Mouse (Mus musculus) heart, adult 9 months (tissue): Measurements from ENCODE around the gene Atf7ip.

Source experiments
- DNase-seq, 2 experiments: peaks; one replicate each; pipeline ENCODE4 v3.0.0; 2022; ENCODE audit warnings: low spot score in 2 of 2

Atf7ip gene

GRCm38 (mm10) chr6:136553767-136554569, 48.0 kb downstream of the Atf7ip start:
- peak; percentile 59 to 83 for DNase-seq

- DNase-seq = peak; percentile 54 to 58
These were observed 49.0 kb downstream of the Atf7ip start for GRCm38 (mm10) chr6:136554774-136555522.

- peak; percentile 31 to 73 for DNase-seq
These were observed 49.6 kb downstream of the Atf7ip start for GRCm38 (mm10) chr6:136555523-136555915.

GRCm38 (mm10) chr6:136558288-136559005, 52.5 kb downstream of the Atf7ip start:
- DNase-seq = no peak

DNA sequence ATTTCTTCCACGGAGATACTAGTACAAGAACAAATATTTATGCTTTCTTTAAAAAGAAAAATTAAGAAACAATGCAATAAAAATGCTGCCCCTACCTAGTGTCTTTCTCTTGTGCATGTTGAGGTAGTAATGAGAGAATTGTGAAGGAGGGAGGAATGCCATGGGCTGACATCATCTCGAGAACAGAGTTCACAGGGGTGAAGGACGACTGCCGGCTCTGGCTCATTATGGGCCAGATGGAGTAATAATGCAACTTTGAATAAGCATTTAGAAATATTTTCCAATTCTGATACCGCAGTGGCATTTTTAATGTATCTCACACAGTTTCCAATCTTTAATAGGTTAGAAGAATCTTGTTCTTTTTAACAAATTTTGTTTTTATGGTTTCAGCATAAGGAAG, 60.0 kb downstream of the Atf7ip start:
- DNase-seq = no peak

GRCm38 (mm10) chr6:136590739-136591138, 84.8 kb downstream of the Atf7ip start:
- no peak for DNase-seq

DNA sequence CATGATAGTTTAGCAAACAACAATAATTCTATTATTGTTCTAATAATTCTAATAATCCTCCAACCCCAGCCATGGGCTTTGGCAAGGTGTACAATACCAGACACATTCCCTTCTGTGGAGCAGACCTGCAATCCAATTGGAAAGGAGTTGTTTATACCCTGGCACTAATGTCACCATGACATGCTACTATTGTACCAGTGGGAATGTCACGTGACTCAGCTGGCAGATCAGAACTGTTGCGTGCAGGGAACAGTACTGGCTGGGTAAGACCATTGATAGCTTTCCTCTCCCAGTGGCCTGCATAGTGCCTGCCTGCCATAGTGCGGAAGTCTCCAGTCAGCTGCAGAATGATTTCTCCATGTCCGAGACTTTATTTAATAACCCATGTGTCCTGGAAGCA, 88.6 kb downstream of the Atf7ip start:
- DNase-seq = no peak

DNA sequence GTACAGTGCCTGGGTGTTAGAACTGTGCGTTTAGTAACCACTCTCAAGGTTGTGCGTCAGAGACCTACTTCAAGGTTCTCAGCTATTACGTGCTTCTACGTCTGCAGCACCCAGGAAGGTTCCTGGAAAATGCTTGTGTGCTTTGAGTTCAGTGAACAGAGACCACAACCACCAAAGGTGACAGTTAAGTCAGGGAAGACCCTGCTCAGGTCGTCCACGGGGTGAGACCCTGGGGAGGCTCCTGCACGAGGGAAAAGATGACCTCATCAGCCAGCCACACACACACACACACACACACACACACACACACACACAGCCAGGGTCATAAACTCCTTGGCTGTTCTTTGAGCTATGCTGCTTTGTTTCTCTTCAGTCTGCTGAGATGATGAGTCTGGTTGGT, 96.6 kb downstream of the Atf7ip start:
- DNase-seq = no peak

- DNase-seq = no peak
These were observed 105.6 kb downstream of the Atf7ip start for GRCm38 (mm10) chr6:136611351-136612215.

DNA sequence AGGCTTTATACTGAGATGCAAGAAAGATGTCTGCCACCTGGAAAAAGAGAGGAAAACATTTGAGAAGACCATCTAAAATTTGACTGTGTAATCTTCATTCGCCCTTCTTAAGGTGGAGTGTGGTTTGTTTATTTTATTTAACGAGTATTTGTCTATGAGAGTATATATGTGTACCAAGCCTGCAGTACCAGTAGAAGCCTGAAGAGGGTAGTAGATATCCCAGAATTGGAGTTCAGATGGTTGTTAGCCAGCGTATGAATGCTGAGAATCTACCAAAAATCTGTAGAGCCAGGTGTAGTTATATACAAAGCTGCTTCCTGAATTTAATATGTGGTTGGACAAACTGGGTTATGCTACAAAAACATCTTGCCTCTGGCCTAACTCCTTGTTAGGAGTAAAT, 106.3 kb downstream of the Atf7ip start:
- DNase-seq = no peak

- no peak for DNase-seq
These were observed 108.2 kb downstream of the Atf7ip start for GRCm38 (mm10) chr6:136614156-136614555.

- DNase-seq = peak; percentile 33 to 69
These were observed 114.6 kb downstream of the Atf7ip start for GRCm38 (mm10) chr6:136620361-136621139.

DNA sequence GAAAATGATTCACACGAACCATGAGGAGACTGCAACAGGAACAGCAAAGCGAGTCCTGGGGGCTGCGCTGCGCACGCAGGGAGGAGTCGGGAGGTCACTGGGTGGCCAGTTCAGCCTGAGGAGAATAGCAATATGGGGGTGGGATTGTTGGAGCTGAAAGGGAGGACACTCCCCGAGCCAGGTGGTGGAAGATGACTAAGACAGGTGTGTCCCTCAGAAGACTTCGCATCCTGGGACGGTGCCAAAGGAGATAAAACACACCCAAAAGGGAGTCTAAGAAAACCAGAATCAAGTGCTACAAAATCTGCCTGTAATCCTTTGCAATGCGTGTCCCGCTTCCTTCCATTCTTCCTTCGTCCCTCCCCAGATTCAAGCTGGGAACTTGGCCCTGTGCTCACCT, 119.5 kb downstream of the Atf7ip start:
- DNase-seq = no peak

DNA sequence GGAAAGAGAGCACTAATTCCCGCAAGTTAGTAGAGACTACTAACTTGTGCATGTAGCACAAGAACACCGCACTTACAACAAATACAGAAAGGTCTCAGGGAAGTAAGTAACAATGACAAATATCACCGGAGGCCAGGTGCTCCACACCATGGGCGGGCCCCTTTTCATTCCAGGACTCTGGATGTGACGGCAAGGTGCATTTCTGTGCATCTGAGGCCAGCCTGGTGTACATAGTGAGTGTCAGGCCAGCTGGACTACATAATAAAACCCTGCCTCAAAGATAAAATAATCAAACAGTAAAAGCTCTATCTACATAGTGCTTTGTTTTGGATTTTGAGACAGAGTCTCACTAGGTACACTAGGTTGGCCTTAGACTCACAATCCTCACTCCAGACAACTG, 123.7 kb downstream of the Atf7ip start:
- no peak for DNase-seq

DNA sequence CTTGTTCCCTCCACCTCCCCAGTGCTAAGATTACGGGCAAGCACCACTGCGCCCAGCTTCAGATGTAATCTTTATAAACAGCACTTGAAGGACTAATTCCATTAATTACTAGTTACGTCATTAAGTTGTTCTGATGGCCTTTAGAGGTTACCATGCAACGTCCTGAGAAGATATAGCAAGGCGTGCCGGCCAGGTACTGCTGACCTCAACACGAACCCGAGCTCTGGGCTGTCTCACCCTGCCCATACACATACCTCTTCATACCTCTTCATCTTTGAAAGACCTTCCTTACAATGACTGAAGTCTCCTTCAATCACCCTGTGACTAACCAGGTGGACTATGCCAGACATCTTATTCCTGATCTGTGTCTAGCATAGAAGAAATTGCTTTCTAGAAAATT, 125.6 kb downstream of the Atf7ip start:
- no peak for DNase-seq

GRCm38 (mm10) chr6:136631945-136632534, 126.1 kb downstream of the Atf7ip start:
- no peak for DNase-seq

GRCm38 (mm10) chr6:136633154-136633553, 127.2 kb downstream of the Atf7ip start:
- no peak for DNase-seq

DNA sequence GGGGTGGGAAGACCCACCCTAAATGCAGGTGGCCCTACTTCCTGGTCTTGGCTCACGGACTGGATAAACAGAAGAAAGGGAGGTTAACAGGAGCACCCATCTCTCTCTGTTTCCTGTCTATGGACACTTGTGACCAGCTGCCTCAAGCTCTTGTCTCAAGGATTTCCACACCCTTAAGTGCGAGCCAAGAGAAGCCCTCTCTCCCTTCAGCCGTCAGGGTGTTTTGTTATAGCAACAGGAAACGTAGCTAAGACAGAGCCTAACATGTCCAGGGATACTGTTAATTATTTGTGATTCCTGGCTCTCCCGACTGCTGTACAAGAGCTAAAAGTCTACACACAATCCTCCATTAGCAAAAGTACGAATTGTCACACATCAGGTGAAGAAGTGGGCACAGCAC, 127.8 kb downstream of the Atf7ip start:
- DNase-seq = no peak

DNA sequence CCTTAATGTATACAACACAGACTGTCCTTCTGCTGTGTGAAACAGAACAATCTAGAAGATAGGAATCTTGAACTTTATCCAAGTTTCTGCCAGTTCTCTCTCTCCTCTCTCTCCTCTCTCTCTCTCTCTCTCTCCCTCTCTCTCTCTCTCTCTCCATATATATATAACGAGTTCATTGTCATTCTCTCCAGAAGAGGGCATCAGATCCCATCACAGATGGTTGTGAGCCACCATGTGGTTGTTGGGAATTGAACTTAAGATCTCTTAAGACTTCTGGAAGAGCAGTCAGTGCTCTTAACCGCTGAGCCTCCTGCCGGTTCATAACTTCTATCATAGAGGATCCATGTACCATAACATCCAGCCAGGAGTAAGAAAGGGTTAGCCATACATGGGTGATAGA, 129.0 kb downstream of the Atf7ip start:
- DNase-seq = no peak

DNA sequence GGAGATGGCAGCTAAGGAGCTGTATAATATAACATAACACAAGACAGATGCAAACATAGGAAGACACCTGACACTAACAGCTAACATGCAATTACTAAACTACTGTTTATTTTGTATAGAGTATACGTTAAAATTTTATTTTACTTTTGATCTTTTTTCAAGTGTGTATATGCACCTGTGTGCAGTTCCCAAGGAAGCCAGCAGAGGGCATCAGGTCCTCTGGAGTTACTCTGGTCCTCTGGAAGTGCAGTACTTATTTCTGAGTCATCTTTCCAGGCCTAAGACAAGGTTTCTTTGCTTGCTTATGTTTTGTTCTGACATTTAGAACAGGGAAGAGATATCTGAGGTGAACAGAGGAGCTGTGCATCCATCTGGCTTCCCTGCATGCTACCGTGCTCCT, 138.2 kb downstream of the Atf7ip start:
- DNase-seq = no peak
